Mouse (Mus musculus): Measurements from ENCODE around the gene Zfp777. TPM values are rescaled to one million over a fixed set of nuclear protein-coding genes. Genes with fewer than 3 reads are reported as not detected.

The Zfp777 gene
- 4.9 TPM for polyA plus RNA-seq (2014; fragmentation: Illumina TruSeq; extraction: RNeasy Lipid Tissue Mini Kit (QIAGEN cat#74804); ENCODE audit: low read depth, low replicate concordance)

DNA sequence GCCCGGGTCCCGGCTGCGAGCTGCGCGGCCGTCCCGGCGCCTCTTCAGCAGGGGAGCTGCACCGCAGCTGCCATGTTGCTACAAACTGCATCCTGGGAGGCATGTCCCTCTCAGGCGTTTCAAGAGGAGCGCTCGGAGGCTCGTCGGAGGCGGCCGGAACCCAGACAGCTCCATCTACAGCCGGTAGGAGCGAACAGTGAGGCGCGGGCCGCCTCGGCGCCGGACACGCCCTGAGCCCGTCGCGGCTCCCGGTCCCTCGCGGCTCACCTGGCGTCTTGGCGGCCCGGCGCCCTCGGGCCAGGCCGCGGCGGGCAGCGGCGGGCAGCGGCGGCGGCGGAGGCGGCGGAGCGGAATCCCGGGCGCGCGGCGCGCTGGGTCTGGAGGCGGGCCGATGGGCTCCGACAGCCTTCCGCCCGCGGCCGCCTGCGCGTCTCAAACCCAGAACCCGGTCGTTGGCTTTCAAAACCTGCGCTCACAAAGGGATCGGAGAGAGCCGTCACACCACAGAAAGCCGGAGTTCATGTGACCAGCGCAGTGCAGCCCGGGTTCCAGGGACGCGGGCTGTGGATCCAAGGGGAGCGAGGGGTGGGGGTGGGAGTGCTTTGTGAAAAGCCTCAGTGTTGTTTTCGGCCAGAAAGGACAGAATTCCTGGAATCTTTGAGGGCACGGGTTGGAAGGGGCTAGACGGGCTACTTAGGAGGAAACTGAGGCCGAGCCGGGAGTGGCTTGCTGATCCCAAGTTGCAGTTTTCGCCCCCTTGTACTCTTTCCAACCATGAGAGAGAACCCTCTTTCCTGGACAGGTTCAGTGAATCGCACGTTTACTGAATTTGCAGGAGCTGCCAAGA is at the start of gene Zfp777:
Gene Zfp777 (minus strand): TSS at position 486 of the 847 bp plus-strand sequence.

DNA sequence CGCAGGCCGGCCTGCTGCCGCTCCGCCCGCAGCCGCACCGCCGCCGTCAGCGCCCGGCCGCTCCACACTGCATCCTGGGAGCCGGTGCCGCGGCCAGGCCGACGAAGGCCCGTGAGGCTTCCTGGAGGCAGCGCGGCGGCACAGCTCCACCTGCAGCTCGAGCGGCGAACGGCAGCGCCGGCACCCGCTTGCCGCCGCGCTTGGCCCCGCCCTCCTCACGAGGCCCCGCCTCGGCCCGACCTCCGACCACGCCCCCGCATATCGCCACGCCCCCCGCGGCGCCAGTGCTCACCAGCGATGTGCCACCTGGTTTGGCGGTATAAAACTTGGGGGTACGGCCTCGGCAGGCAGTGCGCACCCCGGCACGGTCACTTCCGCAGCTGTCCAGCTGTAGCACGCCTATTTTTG is 37.8 kb upstream of the Zfp777 start, which contains the start of gene Zfp746:
Gene Zfp746 (minus strand): TSS at position 123 of the 408 bp plus-strand sequence.

Other genes with a start within 250 kb of the Zfp777 start
- 69.0 TPM for gene Pdia4, start 235.5 kb downstream of the Zfp777 start, polyA plus RNA-seq (2014; fragmentation: Illumina TruSeq; extraction: RNeasy Lipid Tissue Mini Kit (QIAGEN cat#74804); ENCODE audit: low read depth, low replicate concordance)
- gene Zfp786, start 218.0 kb downstream of the Zfp777 start, polyA plus RNA-seq (2014; fragmentation: Illumina TruSeq; extraction: RNeasy Lipid Tissue Mini Kit (QIAGEN cat#74804); ENCODE audit: low read depth, low replicate concordance), result 2.4 TPM
- 11.2 TPM for gene Zfp398, start 213.2 kb downstream of the Zfp777 start, polyA plus RNA-seq (2014; fragmentation: Illumina TruSeq; extraction: RNeasy Lipid Tissue Mini Kit (QIAGEN cat#74804); ENCODE audit: low read depth, low replicate concordance)
- 1.3 TPM for gene Zfp282, start 171.7 kb downstream of the Zfp777 start, polyA plus RNA-seq (2014; fragmentation: Illumina TruSeq; extraction: RNeasy Lipid Tissue Mini Kit (QIAGEN cat#74804); ENCODE audit: low read depth, low replicate concordance)
- 2.4 TPM for gene Zfp212, start 128.4 kb downstream of the Zfp777 start, polyA plus RNA-seq (2014; fragmentation: Illumina TruSeq; extraction: RNeasy Lipid Tissue Mini Kit (QIAGEN cat#74804); ENCODE audit: low read depth, low replicate concordance)
- gene Zfp956, start 95.5 kb downstream of the Zfp777 start, polyA plus RNA-seq (2014; fragmentation: Illumina TruSeq; extraction: RNeasy Lipid Tissue Mini Kit (QIAGEN cat#74804); ENCODE audit: low read depth, low replicate concordance), result 1.1 TPM
- gene Zfp746, start 37.7 kb upstream of the Zfp777 start, polyA plus RNA-seq (2014; fragmentation: Illumina TruSeq; extraction: RNeasy Lipid Tissue Mini Kit (QIAGEN cat#74804); ENCODE audit: low read depth, low replicate concordance), result 6.0 TPM